Comparison of ENCODE assay signal across 10 mouse cellular contexts in the genomic region with DNA sequence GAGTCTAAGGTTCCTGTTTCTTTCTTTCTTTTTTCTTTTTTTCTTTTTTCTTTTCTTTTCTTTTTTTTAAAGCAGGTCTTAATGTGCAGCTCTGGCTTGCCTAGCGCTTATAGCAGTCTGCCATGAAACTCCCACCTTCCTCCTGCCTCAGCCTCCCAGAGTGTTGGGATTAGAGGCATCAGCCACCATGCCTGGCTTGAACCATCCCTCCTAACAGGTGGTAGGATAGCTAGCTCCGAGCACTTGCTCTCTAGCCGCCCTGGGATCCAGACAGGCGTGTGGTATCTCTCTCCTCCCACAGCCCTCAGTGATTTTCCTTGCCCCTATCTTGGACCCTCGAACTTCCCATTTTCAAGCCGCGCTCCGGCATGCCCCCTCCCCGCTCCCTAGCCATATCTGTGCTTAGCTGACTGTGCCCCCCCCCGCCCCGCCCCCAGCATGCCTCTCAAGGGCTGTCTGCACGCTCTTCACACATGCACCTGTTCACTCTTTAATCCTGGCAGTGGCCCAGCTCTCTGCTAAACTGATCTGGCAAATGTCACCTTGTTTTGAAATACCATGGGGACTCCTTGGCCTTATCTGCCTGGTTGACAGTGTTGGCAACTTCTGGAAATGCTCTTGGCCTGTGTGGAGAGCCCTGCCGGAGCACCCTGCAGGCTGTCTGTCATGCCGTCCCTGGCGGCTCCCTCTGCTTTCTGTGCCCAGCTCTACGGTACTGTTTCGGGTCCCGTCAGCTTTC. TPM values are rescaled to one million over a fixed set of nuclear protein-coding genes. Genes with fewer than 3 reads are reported as not detected.
DNase-seq lines count a peak whose midpoint lies in the region; ATAC-seq and TF ChIP-seq lines count a peak whose summit lies in the region.
"Had no signal": no experiment of that assay in that cellular context is flagged by ENCODE, and none has a peak within 500 bp of the region (broad histone marks: within the 10 kb centered on the region; RNA-seq: fewer than 3 reads in every experiment).

No protein-coding gene starts in this region.

- no peak overlapping the region for H3K9ac ChIP-seq in intestine, embryonic 14.5 days (ENCODE audit: low read length)
- no peak overlapping the region for H3K9ac ChIP-seq in intestine, postnatal 0 days (ENCODE audit: low read depth, low read length)
- H3K9ac ChIP-seq in heart, embryonic 13.5 days: no peak overlapping the region
- no peak overlapping the region for H3K9ac ChIP-seq in liver, embryonic 15.5 days
- 0 out of 2 replicates have a peak overlapping the region, but pooled peaks have one; percentile 0 for H3K9ac ChIP-seq in neural tube, embryonic 14.5 days (replicated peaks; ENCODE audit: low read depth, low read length)

- peaks cover 4% of the 10 kb centered on the region; the same call in 1 of the 2 replicates for H3K4me1 ChIP-seq in intestine, embryonic 14.5 days (replicated peaks; ENCODE audit: control insufficient read depth, insufficient read depth, low read length)
- no peaks in the 10 kb centered on the region for H3K4me1 ChIP-seq in intestine, postnatal 0 days (replicated peaks; ENCODE audit: control insufficient read depth, insufficient read depth, low read length)
- peaks cover 29% of the 10 kb centered on the region for H3K4me1 ChIP-seq in heart, embryonic 13.5 days
- H3K4me1 ChIP-seq in liver, embryonic 15.5 days (replicated peaks): peaks cover 4% of the 10 kb centered on the region; the same call in 1 of the 2 replicates
- peaks cover 12% of the 10 kb centered on the region; the same call in 1 of the 2 replicates for H3K4me1 ChIP-seq in neural tube, embryonic 14.5 days (ENCODE audit: control insufficient read depth, insufficient read depth, low read length)

- H3K4me3 ChIP-seq in intestine, embryonic 14.5 days (ENCODE audit: low read depth, low read length): no peak overlapping the region
- no peak overlapping the region for H3K4me3 ChIP-seq in intestine, postnatal 0 days (ENCODE audit: low read depth, low read length)
- H3K4me3 ChIP-seq in heart, embryonic 13.5 days: no peak overlapping the region
- no peak overlapping the region for H3K4me3 ChIP-seq in liver, embryonic 15.5 days (replicated peaks)
- no peak overlapping the region for H3K4me3 ChIP-seq in neural tube, embryonic 14.5 days (ENCODE audit: low read depth, low read length)
- H3K4me3 ChIP-seq: embryonic facial prominence, embryonic 12.5 days had no signal

- H3K27me3 ChIP-seq in intestine, embryonic 14.5 days (replicated peaks; ENCODE audit: control insufficient read depth, insufficient read depth, low read length): no peaks in the 10 kb centered on the region
- H3K27me3 ChIP-seq in intestine, postnatal 0 days (replicated peaks; ENCODE audit: control insufficient read depth, insufficient read depth, low read length): 0 out of 2 replicates have a peak, but pooled peaks cover 4% of the 10 kb centered on the region
- peaks cover 68% of the 10 kb centered on the region for H3K27me3 ChIP-seq in heart, embryonic 13.5 days (replicated peaks)
- peaks cover 51% of the 10 kb centered on the region for H3K27me3 ChIP-seq in liver, embryonic 15.5 days
- H3K27me3 ChIP-seq in neural tube, embryonic 14.5 days (ENCODE audit: control insufficient read depth, insufficient read depth, low read length): no peaks in the 10 kb centered on the region
- H3K27me3 ChIP-seq: embryonic facial prominence, embryonic 12.5 days had no signal

- peaks cover 21% of the 10 kb centered on the region for H3K36me3 ChIP-seq in intestine, embryonic 14.5 days (ENCODE audit: control insufficient read depth, insufficient read depth, low read length)
- H3K36me3 ChIP-seq in intestine, postnatal 0 days (ENCODE audit: control insufficient read depth, insufficient read depth): peaks cover 17% of the 10 kb centered on the region; the same call in 1 of the 2 replicates
- H3K36me3 ChIP-seq in heart, embryonic 13.5 days: peaks cover 36% of the 10 kb centered on the region
- peaks cover 5% of the 10 kb centered on the region; the same call in 1 of the 2 replicates for H3K36me3 ChIP-seq in liver, embryonic 15.5 days (replicated peaks)
- H3K36me3 ChIP-seq in neural tube, embryonic 14.5 days (ENCODE audit: control insufficient read depth, insufficient read depth, low read length): 0 out of 2 replicates have a peak, but pooled peaks cover 6% of the 10 kb centered on the region

- no peak overlapping the region for H3K4me2 ChIP-seq in intestine, embryonic 14.5 days (ENCODE audit: low read length)
- H3K4me2 ChIP-seq in intestine, postnatal 0 days (replicated peaks; ENCODE audit: low read depth): no peak overlapping the region
- H3K4me2 ChIP-seq in heart, embryonic 13.5 days: peak overlapping the region; percentile 29
- no peak overlapping the region for H3K4me2 ChIP-seq in liver, embryonic 15.5 days
- no peak overlapping the region for H3K4me2 ChIP-seq in neural tube, embryonic 14.5 days (ENCODE audit: low read depth, low read length)
- H3K4me2 ChIP-seq: embryonic facial prominence, embryonic 12.5 days had no signal

- 16% methylated on average over 18 of the region's 18 CpGs for WGBS in intestine, embryonic 14.5 days
- WGBS in intestine, postnatal 0 days: 31% methylated on average over 18 of the region's 18 CpGs
- 2% methylated on average over 18 of the region's 18 CpGs for WGBS in heart, embryonic 13.5 days
- 13% methylated on average over 18 of the region's 18 CpGs for WGBS in liver, embryonic 15.5 days (ENCODE audit: insufficient replicate concordance)
- WGBS in neural tube, embryonic 14.5 days: 21% methylated on average over 18 of the region's 18 CpGs

- peak; percentile 38; the same call in 1 of the 2 replicates for ATAC-seq in intestine, embryonic 14.5 days (replicated peaks; ENCODE audit: low FRiP score, low TSS enrichment, low read depth)
- ATAC-seq in intestine, postnatal 0 days: no peak
- ATAC-seq in heart, embryonic 13.5 days (ENCODE audit: extremely low read depth, insufficient number of reproducible peaks, low FRiP score, low TSS enrichment): peak; percentile 65
- peak; percentile 15; the same call in 1 of the 2 replicates for ATAC-seq in liver, embryonic 15.5 days (ENCODE audit: insufficient read depth)
- ATAC-seq in neural tube, embryonic 14.5 days (ENCODE audit: low read depth): peak; percentile 35; the same call in 1 of the 2 replicates
- no peak for ATAC-seq in erythroblast, adult 5-6 weeks (replicated peaks; ENCODE audit: low FRiP score, poor library complexity, severe bottlenecking)

- no peak for DNase-seq in intestine, embryonic 14.5 days (ENCODE audit: low spot score)
- DNase-seq in cerebellum, postnatal 10 days: peak; percentile 92
- DNase-seq in T-cell, adult 2 months (ENCODE audit: low spot score): no peak

- no peak for TF ChIP-seq CTCF in intestine, postnatal 0 days (IDR thresholded peaks at IDR 0.05; ENCODE audit: low read depth)

- no peak overlapping the region for H3K27ac ChIP-seq in intestine, embryonic 14.5 days (ENCODE audit: low read depth)
- no peak overlapping the region for H3K27ac ChIP-seq in intestine, postnatal 0 days (ENCODE audit: low read depth, low read length)
- H3K27ac ChIP-seq in heart, embryonic 13.5 days (replicated peaks): 0 out of 2 replicates have a peak overlapping the region, but pooled peaks have one; percentile 36
- no peak overlapping the region for H3K27ac ChIP-seq in liver, embryonic 15.5 days (replicated peaks)
- no peak overlapping the region for H3K27ac ChIP-seq in neural tube, embryonic 14.5 days (ENCODE audit: low read depth, low read length)
- H3K27ac ChIP-seq: embryonic facial prominence, embryonic 12.5 days; macrophage had no signal

- H3K9me3 ChIP-seq in intestine, embryonic 14.5 days (ENCODE audit: control insufficient read depth, low read length): no peaks in the 10 kb centered on the region
- H3K9me3 ChIP-seq in intestine, postnatal 0 days (ENCODE audit: control insufficient read depth): no peaks in the 10 kb centered on the region
- no peaks in the 10 kb centered on the region for H3K9me3 ChIP-seq in heart, embryonic 13.5 days
- no peaks in the 10 kb centered on the region for H3K9me3 ChIP-seq in liver, embryonic 15.5 days (replicated peaks)
- no peaks in the 10 kb centered on the region for H3K9me3 ChIP-seq in neural tube, embryonic 14.5 days (ENCODE audit: control insufficient read depth, low read length)
- H3K9me3 ChIP-seq: embryonic facial prominence, embryonic 12.5 days had no signal

RNA-seq across cellular contexts. Expression of a gene that starts 7.1 kb away (rescaled TPM):
- 120 and 134 TPM in 2 replicates for polyA plus RNA-seq in intestine, embryonic 14.5 days (2014; fragmentation: Nextera tagmentation; extraction: Ambion mirVana)
- polyA plus RNA-seq in intestine, postnatal 0 days (2015; fragmentation: Nextera tagmentation; extraction: Ambion mirVana): 31.3 and 34.8 TPM in 2 replicates
- polyA plus RNA-seq in heart, embryonic 13.5 days (2015; fragmentation: Nextera tagmentation; extraction: Ambion mirVana): 83.8 and 84.9 TPM in 2 replicates
- 7.5 and 7.6 TPM in 2 replicates for polyA plus RNA-seq in liver, embryonic 15.5 days (2015; fragmentation: Nextera tagmentation; extraction: Ambion mirVana)
- polyA plus RNA-seq in neural tube, embryonic 14.5 days (2014; fragmentation: Nextera tagmentation; extraction: Ambion mirVana): 376 and 450 TPM in 2 replicates
- 0.42 TPM in 1 of 2 replicates, not detected in the other for total RNA-seq in erythroblast, adult 5-6 weeks (2015; ENCODE audit: low replicate concordance)
- not detected in 2 replicates for total RNA-seq in erythroblast, adult 5-6 weeks (2017; ENCODE audit: low replicate concordance)
- polyA plus RNA-seq: macrophage had no signal

RNA-seq across cellular contexts. Expression of a gene that starts 18.4 kb away (rescaled TPM):
- polyA plus RNA-seq in intestine, embryonic 14.5 days (2014; fragmentation: Nextera tagmentation; extraction: Ambion mirVana): 253 and 260 TPM in 2 replicates
- 131 and 142 TPM in 2 replicates for polyA plus RNA-seq in intestine, postnatal 0 days (2015; fragmentation: Nextera tagmentation; extraction: Ambion mirVana)
- 402 and 437 TPM in 2 replicates for polyA plus RNA-seq in heart, embryonic 13.5 days (2015; fragmentation: Nextera tagmentation; extraction: Ambion mirVana)
- polyA plus RNA-seq in liver, embryonic 15.5 days (2015; fragmentation: Nextera tagmentation; extraction: Ambion mirVana): 25.2 and 29.5 TPM in 2 replicates
- 142 and 163 TPM in 2 replicates for polyA plus RNA-seq in neural tube, embryonic 14.5 days (2014; fragmentation: Nextera tagmentation; extraction: Ambion mirVana)
- 1.7 and 1.9 TPM in 2 replicates for total RNA-seq in erythroblast, adult 5-6 weeks (2015; ENCODE audit: low replicate concordance)
- total RNA-seq in erythroblast, adult 5-6 weeks (2017; ENCODE audit: low replicate concordance): 2.4 and 2.9 TPM in 2 replicates

RNA-seq across cellular contexts. Expression of a gene that starts 31.0 kb away (rescaled TPM):
- polyA plus RNA-seq in intestine, embryonic 14.5 days (2014; fragmentation: Nextera tagmentation; extraction: Ambion mirVana): 0.55 and 0.70 TPM in 2 replicates
- 0.14 and 0.27 TPM in 2 replicates for polyA plus RNA-seq in intestine, postnatal 0 days (2015; fragmentation: Nextera tagmentation; extraction: Ambion mirVana)
- not detected in 2 replicates for polyA plus RNA-seq in heart, embryonic 13.5 days (2015; fragmentation: Nextera tagmentation; extraction: Ambion mirVana)
- polyA plus RNA-seq in liver, embryonic 15.5 days (2015; fragmentation: Nextera tagmentation; extraction: Ambion mirVana): not detected in 2 replicates
- 5.8 and 6.7 TPM in 2 replicates for polyA plus RNA-seq in neural tube, embryonic 14.5 days (2014; fragmentation: Nextera tagmentation; extraction: Ambion mirVana)
- not detected in 2 replicates for total RNA-seq in erythroblast, adult 5-6 weeks (2015; ENCODE audit: low replicate concordance)
- total RNA-seq in erythroblast, adult 5-6 weeks (2017; ENCODE audit: low replicate concordance): not detected in 2 replicates
- polyA plus RNA-seq: macrophage had no signal

RNA-seq across cellular contexts. Expression of a gene that starts 34.0 kb away (rescaled TPM):
- polyA plus RNA-seq in intestine, embryonic 14.5 days (2014; fragmentation: Nextera tagmentation; extraction: Ambion mirVana): 1.9 and 2.5 TPM in 2 replicates
- polyA plus RNA-seq in intestine, postnatal 0 days (2015; fragmentation: Nextera tagmentation; extraction: Ambion mirVana): 1.5 and 1.6 TPM in 2 replicates
- 1.1 and 1.2 TPM in 2 replicates for polyA plus RNA-seq in heart, embryonic 13.5 days (2015; fragmentation: Nextera tagmentation; extraction: Ambion mirVana)
- polyA plus RNA-seq in liver, embryonic 15.5 days (2015; fragmentation: Nextera tagmentation; extraction: Ambion mirVana): 9.6 and 11.0 TPM in 2 replicates
- 4.2 and 4.6 TPM in 2 replicates for polyA plus RNA-seq in neural tube, embryonic 14.5 days (2014; fragmentation: Nextera tagmentation; extraction: Ambion mirVana)
- 11.9 and 19.2 TPM in 2 replicates for total RNA-seq in erythroblast, adult 5-6 weeks (2015; ENCODE audit: low replicate concordance)
- total RNA-seq in erythroblast, adult 5-6 weeks (2017; ENCODE audit: low replicate concordance): 12.5 and 12.9 TPM in 2 replicates

RNA-seq across cellular contexts. Expression of a gene that starts 41.4 kb away (rescaled TPM):
- 63.9 and 73.1 TPM in 2 replicates for polyA plus RNA-seq in intestine, embryonic 14.5 days (2014; fragmentation: Nextera tagmentation; extraction: Ambion mirVana)
- polyA plus RNA-seq in intestine, postnatal 0 days (2015; fragmentation: Nextera tagmentation; extraction: Ambion mirVana): 23.2 and 25.8 TPM in 2 replicates
- polyA plus RNA-seq in heart, embryonic 13.5 days (2015; fragmentation: Nextera tagmentation; extraction: Ambion mirVana): 29.6 and 30.6 TPM in 2 replicates
- polyA plus RNA-seq in liver, embryonic 15.5 days (2015; fragmentation: Nextera tagmentation; extraction: Ambion mirVana): 23.6 and 24.3 TPM in 2 replicates
- 51.3 and 54.1 TPM in 2 replicates for polyA plus RNA-seq in neural tube, embryonic 14.5 days (2014; fragmentation: Nextera tagmentation; extraction: Ambion mirVana)
- 1.3 and 3.6 TPM in 2 replicates for total RNA-seq in erythroblast, adult 5-6 weeks (2015; ENCODE audit: low replicate concordance)
- 14.1 and 17.6 TPM in 2 replicates for total RNA-seq in erythroblast, adult 5-6 weeks (2017; ENCODE audit: low replicate concordance)

Comparison
In these comparisons a context has a peak if more than half of its experiments do, and no peak if none do; other contexts are left out.
1. ATAC-seq: peak in intestine, embryonic 14.5 days (single experiment), heart, embryonic 13.5 days (single experiment), liver, embryonic 15.5 days (single experiment) and neural tube, embryonic 14.5 days (single experiment); none in intestine, postnatal 0 days (single experiment) and erythroblast, adult 5-6 weeks (single experiment).
2. DNase-seq: peak in cerebellum, postnatal 10 days (2 of 2); none in intestine, embryonic 14.5 days (single experiment) and T-cell, adult 2 months (single experiment).